ENCODE assay signal across 8 mouse cellular contexts in the genomic region with DNA sequence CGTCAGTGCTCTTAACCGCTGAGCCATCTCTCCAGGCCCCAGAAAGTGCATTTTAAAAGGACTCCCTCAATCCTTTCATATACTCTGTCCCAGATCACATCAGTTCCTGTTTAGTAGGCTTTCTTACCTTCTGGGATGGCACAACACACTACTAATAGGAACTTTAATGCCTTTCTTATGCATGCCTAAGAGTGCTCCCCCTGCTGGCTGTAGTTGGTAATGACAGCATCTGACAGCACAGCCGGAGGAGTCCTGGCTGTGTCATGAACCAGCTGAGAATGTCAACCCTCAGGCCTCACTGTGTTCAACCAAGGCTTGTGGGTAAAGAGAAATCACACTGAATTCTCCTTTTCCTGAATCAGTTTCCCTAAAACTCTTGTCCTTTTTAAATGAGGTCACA. TPM values are rescaled to one million over a fixed set of nuclear protein-coding genes. Genes with fewer than 3 reads are reported as not detected.
DNase-seq lines count a peak whose midpoint lies in the region; ATAC-seq and TF ChIP-seq lines count a peak whose summit lies in the region.

No protein-coding gene starts in this region.

- peak; percentile 91 for TF ChIP-seq CTCF in gastrocnemius, adult 2 months (IDR thresholded peaks at IDR 0.05)
- TF ChIP-seq CTCF in C2C12 (IDR thresholded peaks at IDR 0.05; ENCODE audit: control insufficient read depth, insufficient read depth, insufficient read length) = peak; percentile 24
- peak; percentile 57 for TF ChIP-seq CTCF in bone marrow macrophage, adult 2 months (IDR thresholded peaks at IDR 0.05; ENCODE audit: low read depth, low read length)
- TF ChIP-seq CTCF in layer of hippocampus, adult 2 months (conservative IDR thresholded peaks at IDR 0.05) = peak; percentile 96

- no peaks in the 10 kb centered on the region for H3K79me2 ChIP-seq in C2C12 (ENCODE audit: control insufficient read depth, insufficient read depth)

- H3K4me3 ChIP-seq in gastrocnemius, adult 2 months = no peak overlapping the region
- H3K4me3 ChIP-seq in C2C12 (ENCODE audit: insufficient read depth, poor library complexity, severe bottlenecking) = no peak overlapping the region
- H3K4me3 ChIP-seq in bone marrow macrophage, adult 2 months (ENCODE audit: insufficient read depth, low read length) = no peak overlapping the region
- H3K4me3 ChIP-seq in layer of hippocampus, adult 2 months = no peak overlapping the region

- peaks cover 10% of the 10 kb centered on the region for H3K27me3 ChIP-seq in C2C12 (ENCODE audit: control insufficient read depth, insufficient read depth, insufficient read length)

- no peaks in the 10 kb centered on the region for H3K36me3 ChIP-seq in C2C12 (ENCODE audit: control insufficient read depth, insufficient read depth)

- no peaks in the 10 kb centered on the region for H3K4me1 ChIP-seq in bone marrow macrophage, adult 2 months (ENCODE audit: control insufficient read depth, insufficient read depth, low read length)

- H3ac ChIP-seq in C2C12 (ENCODE audit: control insufficient read depth, insufficient read length, low read depth) = no peak overlapping the region

- peak; percentile 56 for DNase-seq in gastrocnemius, adult 2 months
- DNase-seq in gastrocnemius, adult 8-10 months (ENCODE audit: low spot score in 2 of 2) = no peak
- peak; percentile 9 for DNase-seq in fibroblast of lung, adult 2 months (ENCODE audit: low read depth)
- DNase-seq in layer of hippocampus, adult 2 months (ENCODE audit: low spot score in 2 of 2) = peak; percentile 32 to 74
- peak; percentile 59 to 86 for DNase-seq in spleen, postnatal 4 days (ENCODE audit: low spot score in 2 of 2)

- no peaks in the 10 kb centered on the region for H3K79me3 ChIP-seq in C2C12 (ENCODE audit: low read depth)

- intact Hi-C loops in gastrocnemius, adult 2 months (cut with DNase I) = no loop called here

- H3K27ac ChIP-seq in gastrocnemius, adult 2 months = no peak overlapping the region
- no peak overlapping the region for H3K27ac ChIP-seq in bone marrow macrophage, adult 2 months (ENCODE audit: insufficient read depth, low read depth, low read length)
- no peak overlapping the region for H3K27ac ChIP-seq in layer of hippocampus, adult 2 months

- no peak for TF ChIP-seq POLR2A in bone marrow macrophage, adult 2 months (IDR thresholded peaks at IDR 0.05; ENCODE audit: borderline replicate concordance, low read depth, low read length)

- ATAC-seq in megakaryocyte, adult 5-6 weeks (ENCODE audit: poor library complexity, severe bottlenecking) = peak; percentile 97

TF ChIP-seq in C2C12, 6 proteins besides CTCF, POLR2A, EP300 and RAD21:
- no peak for TF ChIP-seq CEBPB (IDR thresholded peaks at IDR 0.05; ENCODE audit: low read depth)
- no peak for TF ChIP-seq FOSL1 (IDR thresholded peaks at IDR 0.05; ENCODE audit: insufficient read depth, low read length, poor library complexity, severe bottlenecking)
- no peak for TF ChIP-seq USF1 (IDR thresholded peaks at IDR 0.05; ENCODE audit: low read depth)
- TF ChIP-seq MAX (IDR thresholded peaks at IDR 0.05) = no peak
- TF ChIP-seq MYOG (IDR thresholded peaks at IDR 0.05; ENCODE audit: control insufficient read depth, extremely low read depth, insufficient read length) = no peak
- TF ChIP-seq MYOD1 (IDR thresholded peaks at IDR 0.05; ENCODE audit: control insufficient read depth, insufficient read length, low read depth) = no peak

RNA-seq across cellular contexts. Expression of gene Tbc1d30, which starts 16.5 kb away (rescaled TPM):
- under 1 TPM; 0.20 to 0.36 TPM for total RNA-seq in gastrocnemius, adult 2 months (2021)
- total RNA-seq in gastrocnemius, adult 8-10 months (2022) = under 1 TPM; 0.19 to 0.53 (median 0.32) TPM
- not detected for polyA plus RNA-seq in C2C12 (2012; fragmentation: generic; extraction: Trizol)
- polyA plus RNA-seq in bone marrow macrophage, adult 2 months (2012; ENCODE audit: insufficient read depth, insufficient read length, missing spikeins) = 1.2 and 1.3 TPM in 2 replicates
- 10 to 100 TPM; 37.0 to 37.2 TPM for total RNA-seq in layer of hippocampus, adult 2 months (2021)
- total RNA-seq in megakaryocyte, adult 5-6 weeks (2015) = 0.23 and 0.42 TPM in 2 replicates
- total RNA-seq in megakaryocyte, adult 5-6 weeks (2017) = 0.40 and 1.8 TPM in 2 replicates

RNA-seq across cellular contexts. Expression of gene Gns, which starts 30.3 kb away (rescaled TPM):
- total RNA-seq in gastrocnemius, adult 2 months (2021) = 10 to 100 TPM; 27.3 to 34.0 TPM
- total RNA-seq in gastrocnemius, adult 8-10 months (2022) = 10 to 100 TPM; 24.0 to 30.4 (median 28.8) TPM
- 47.2 TPM for polyA plus RNA-seq in C2C12 (2012; fragmentation: generic; extraction: Trizol)
- 302 and 313 TPM in 2 replicates for polyA plus RNA-seq in bone marrow macrophage, adult 2 months (2012; ENCODE audit: insufficient read depth, insufficient read length, missing spikeins)
- total RNA-seq in layer of hippocampus, adult 2 months (2021) = 10 to 100 TPM; 78.8 to 83.5 TPM
- 41.1 and 48.9 TPM in 2 replicates for total RNA-seq in megakaryocyte, adult 5-6 weeks (2015)
- 33.8 and 40.7 TPM in 2 replicates for total RNA-seq in megakaryocyte, adult 5-6 weeks (2017)

Comparison
In these comparisons a context has a peak if more than half of its experiments do, and no peak if none do; other contexts are left out.
1. DNase-seq: peak in gastrocnemius, adult 2 months (single experiment), fibroblast of lung, adult 2 months (single experiment), layer of hippocampus, adult 2 months (2 of 2) and spleen, postnatal 4 days (2 of 2); none in gastrocnemius, adult 8-10 months (0 of 2).
2. CTCF ChIP-seq: peak in every context shown above with its lines; median percentile 96 in layer of hippocampus, adult 2 months; 91 in gastrocnemius, adult 2 months; 57 in bone marrow macrophage, adult 2 months; 24 in C2C12.
3. RNA of gene Tbc1d30, which starts 16.5 kb away (total RNA-seq): 37.0 to 37.2 TPM in layer of hippocampus, adult 2 months; 0.23 to 1.8 TPM in megakaryocyte, adult 5-6 weeks, 0.19 to 0.53 TPM in gastrocnemius, adult 8-10 months and 0.20 to 0.36 TPM in gastrocnemius, adult 2 months; every median in the first group is over 10 times any median in the second.